Mouse (Mus musculus): ENCODE results near the gene Osbpl8. TPM values are rescaled to one million over a fixed set of nuclear protein-coding genes. Genes with fewer than 3 reads are reported as not detected.

Osbpl8 gene
- total and polyA plus RNA-seq, 3 experiments = 12.9 to 26.4 (median 23.4) TPM

DNA sequence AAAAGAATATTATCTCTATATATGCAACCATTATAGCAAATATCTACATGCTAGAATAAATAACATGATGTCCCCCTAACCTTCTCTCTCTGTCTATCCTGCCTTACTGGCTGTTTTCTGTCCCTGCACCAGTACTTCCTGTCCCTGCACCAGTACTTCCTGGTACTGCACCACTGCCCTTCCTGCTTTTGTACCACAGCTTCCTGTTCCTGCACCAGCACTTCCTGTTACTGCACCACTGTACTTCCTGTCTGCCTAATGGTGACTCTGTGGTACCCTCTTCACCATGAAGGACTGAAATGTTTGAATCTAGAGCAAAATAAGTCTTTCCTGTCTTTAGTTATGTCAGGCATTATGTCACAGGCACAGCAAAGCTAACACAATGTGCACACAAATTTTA is 156.0 kb downstream of the Osbpl8 start:
- Histone ChIP-seq H3K36me3 (replicated peaks in 1 of 2; ENCODE audit: control insufficient read depth in 1 of 2, insufficient read depth in 1 of 2, low read length in 1 of 2) (no peaks in the 10 kb centered on the region), H3K4me2 (ENCODE audit: insufficient read depth, low read depth, poor library complexity, severe bottlenecking) (no peak overlapping the region), H3K9me3 (replicated peaks; ENCODE audit: low read length) (peaks cover 6% of the 10 kb centered on the region), H3K79me2 (replicated peaks; ENCODE audit: control insufficient read depth, extremely low read depth, insufficient read depth, poor library complexity, severe bottlenecking) (no peaks in the 10 kb centered on the region), H3K4me3 (replicated peaks in 1 of 3; ENCODE audit: low read depth in 2 of 3, low read length in 2 of 3, poor library complexity in 1 of 3) (no peak overlapping the region), H3K27me3 (replicated peaks) (no peaks in the 10 kb centered on the region), H3K27ac (ENCODE audit: insufficient read depth, low read depth) (no peak overlapping the region), H3K9ac (ENCODE audit: insufficient read depth, low read depth) (no peak overlapping the region), H3K4me1 (ENCODE audit: control insufficient read depth in 1 of 2, insufficient read depth in 2 of 2) (no peaks in the 10 kb centered on the region; a peak in 1 of 4 replicates)
- in situ Hi-C loops (cut with MboI; ENCODE audit: low pct_ligation_motif_present, low pct_unique_long_range_greater_than_20kb, low sequenced_read_pairs) (loop anchor here (25.0 kb wide), 2 partner anchors 317 to 617 kb away; no protein-coding TSS in a partner anchor), dilution Hi-C loops (cut with MboI; ENCODE audit: extremely low pct_ligation_motif_present, extremely low pct_unique_long_range_greater_than_20kb, low sequenced_read_pairs) (no loop called here)
- TF ChIP-seq EP300 (IDR thresholded peaks at IDR 0.05; ENCODE audit: low read length) = no peak
- no peak for TF ChIP-seq CHD2 (IDR thresholded peaks at IDR 0.05; ENCODE audit: low read length)
- peak; percentile 78 for TF ChIP-seq ELF1 (IDR thresholded peaks at IDR 0.05; ENCODE audit: low read depth, low read length)
- TF ChIP-seq USF2 (conservative IDR thresholded peaks at IDR 0.05; ENCODE audit: low read depth, low read length) = no peak
- peak; percentile 19; the same call in 1 of the 2 replicates for TF ChIP-seq HCFC1 (IDR thresholded peaks at IDR 0.05; ENCODE audit: low read depth, low read length)
- no peak for TF ChIP-seq RCOR1 (conservative IDR thresholded peaks at IDR 0.05; ENCODE audit: low read depth, low read length)
- DNase-seq (ENCODE audit: extremely low read depth) = no peak

DNA sequence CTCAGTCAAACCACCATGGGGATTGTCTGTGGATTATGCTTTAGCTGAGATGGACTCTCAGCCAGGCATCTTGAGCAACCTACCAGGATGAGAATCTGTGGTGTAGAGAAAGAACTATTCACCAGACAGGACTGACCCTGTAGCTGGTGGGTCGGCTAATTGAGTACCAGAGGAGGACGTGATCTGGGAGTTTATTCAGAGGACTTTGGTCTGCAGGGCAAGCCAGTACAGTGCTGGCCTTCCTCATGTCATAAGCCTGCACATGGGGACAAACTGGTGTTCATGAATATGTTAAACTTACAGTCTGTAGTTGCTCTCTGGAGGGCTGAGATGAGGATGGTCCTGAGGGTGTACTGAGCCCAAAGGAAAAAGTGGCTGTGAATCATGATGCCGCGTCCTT is 163.4 kb downstream of the Osbpl8 start:
- no peak overlapping the region for H3K4me2 ChIP-seq (ENCODE audit: insufficient read depth, low read depth, poor library complexity, severe bottlenecking)
- peaks cover 2% of the 10 kb centered on the region for H3K27me3 ChIP-seq (replicated peaks)
- dilution Hi-C loops (cut with MboI; ENCODE audit: extremely low pct_ligation_motif_present, extremely low pct_unique_long_range_greater_than_20kb, low sequenced_read_pairs) = no loop called here
- H3K4me1 ChIP-seq (ENCODE audit: control insufficient read depth in 1 of 2, insufficient read depth in 2 of 2) = no peaks in the 10 kb centered on the region
- no peak overlapping the region for H3K4me3 ChIP-seq (replicated peaks in 1 of 3; ENCODE audit: low read depth in 2 of 3, low read length in 2 of 3, poor library complexity in 1 of 3)
- H3K9ac ChIP-seq (ENCODE audit: insufficient read depth, low read depth) = no peak overlapping the region
- H3K9me3 ChIP-seq (replicated peaks; ENCODE audit: low read length) = no peaks in the 10 kb centered on the region
- H3K27ac ChIP-seq (ENCODE audit: insufficient read depth, low read depth) = no peak overlapping the region
- H3K36me3 ChIP-seq (replicated peaks in 1 of 2; ENCODE audit: control insufficient read depth in 1 of 2, insufficient read depth in 1 of 2, low read length in 1 of 2) = no peaks in the 10 kb centered on the region
- H3K79me2 ChIP-seq (replicated peaks; ENCODE audit: control insufficient read depth, extremely low read depth, insufficient read depth, poor library complexity, severe bottlenecking) = no peaks in the 10 kb centered on the region
- in situ Hi-C loops (cut with MboI; ENCODE audit: low pct_ligation_motif_present, low pct_unique_long_range_greater_than_20kb, low sequenced_read_pairs) = no loop called here
- DNase-seq (ENCODE audit: extremely low read depth) = no peak
- TF ChIP-seq BHLHE40 (IDR thresholded peaks at IDR 0.05; ENCODE audit: low read depth, low read length) (no peak), JUN (IDR thresholded peaks at IDR 0.05; ENCODE audit: insufficient read depth, low read depth, low read length) (no peak), POLR2AphosphoS2 (IDR thresholded peaks at IDR 0.05; ENCODE audit: low read depth, low read length) (no peak), CHD2 (IDR thresholded peaks at IDR 0.05; ENCODE audit: low read length) (no peak), ZMIZ1 (IDR thresholded peaks at IDR 0.05; ENCODE audit: low read depth, low read length) (no peak), E2F4 (IDR thresholded peaks at IDR 0.05; ENCODE audit: insufficient replicate concordance, low read depth, low read length) (no peak), HCFC1 (IDR thresholded peaks at IDR 0.05; ENCODE audit: low read depth, low read length) (no peak), TCF12 (IDR thresholded peaks at IDR 0.05; ENCODE audit: low read depth, low read length) (no peak), JUND (conservative IDR thresholded peaks at IDR 0.05; ENCODE audit: low read depth, low read length) (no peak), RAD21 (IDR thresholded peaks at IDR 0.05; ENCODE audit: low read depth, low read length) (no peak), SIN3A (IDR thresholded peaks at IDR 0.05; ENCODE audit: low read length) (no peak), NELFE (IDR thresholded peaks at IDR 0.05; ENCODE audit: low read depth, low read length) (no peak), ZKSCAN1 (IDR thresholded peaks at IDR 0.05; ENCODE audit: borderline replicate concordance, low read depth, low read length) (no peak)

Measured in CH12.LX (cell line).